Mouse (Mus musculus) kidney, postnatal 4 days (tissue): ENCODE measurements at regions not wholly inside any gene's neighbourhood (a gene's known extent, or its start where the extent isn't known, plus 50 kb on each side); places are given as distances from the start of the nearest gene placed in this dataset.

Source experiments
- DNase-seq, 2 experiments: peaks; one replicate each; pipeline ENCODE4 v3.0.0; 2021; ENCODE audit warnings: mixed read lengths in 2 of 2

DNA sequence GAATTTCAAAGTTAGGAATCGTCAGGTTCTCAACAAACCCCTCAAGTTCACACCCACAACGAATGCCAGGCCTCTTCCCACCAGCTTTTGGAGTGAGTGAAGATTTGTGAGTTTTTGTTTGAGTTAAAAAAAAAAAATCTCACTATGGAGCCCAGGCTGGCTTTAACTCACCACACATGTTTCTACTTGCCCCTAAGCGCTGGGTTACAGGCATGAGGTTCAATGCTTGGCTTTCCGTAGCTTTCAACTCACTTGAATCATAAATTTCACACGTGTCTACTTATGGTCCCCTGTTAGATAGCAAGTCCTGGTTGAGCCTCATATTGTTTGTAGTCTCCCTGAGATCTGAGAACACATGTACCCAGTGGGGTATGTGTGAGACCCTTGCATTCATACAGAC is 122.8 kb upstream of the Efna5 start:
- no peak for DNase-seq

DNA sequence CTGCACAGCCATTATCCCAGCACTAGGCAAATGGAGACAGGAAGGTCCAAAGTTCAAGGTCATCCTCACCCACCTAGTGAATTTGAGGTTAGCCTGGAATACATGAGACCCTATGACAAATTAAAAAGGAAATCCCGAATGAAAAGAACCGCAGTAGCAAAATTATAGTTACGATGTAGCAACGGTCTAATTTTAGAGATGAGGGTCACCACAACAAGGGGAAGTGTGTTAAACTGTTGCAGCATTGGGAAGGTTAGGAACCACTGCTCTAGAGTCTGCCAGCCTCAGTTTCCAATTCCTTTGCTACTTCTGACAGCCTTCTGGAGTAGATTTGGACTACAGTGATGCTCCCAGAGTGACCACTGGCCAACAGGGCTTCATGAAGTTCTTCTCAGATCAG is 121.6 kb upstream of the Efna5 start:
- DNase-seq, result no peak

DNA sequence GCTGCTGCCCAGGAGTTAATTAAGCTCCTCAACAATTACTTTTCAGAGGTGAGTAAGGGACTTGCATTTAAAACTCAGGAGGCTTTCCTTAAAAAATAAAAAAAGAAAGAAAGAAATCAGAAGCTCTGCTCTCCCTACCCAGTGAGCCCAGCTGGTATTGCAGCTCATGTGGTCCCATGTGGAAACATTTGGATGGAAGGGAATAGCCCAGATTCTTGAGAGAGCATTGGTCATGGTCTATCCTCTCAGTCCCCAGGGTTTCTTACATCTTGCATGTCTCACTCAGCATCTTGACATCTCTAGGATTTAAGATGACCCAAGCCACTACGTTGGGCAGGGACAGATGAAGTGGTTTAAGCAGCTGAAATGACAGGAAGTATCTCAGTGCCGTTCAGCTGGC is 120.8 kb upstream of the Efna5 start:
- no peak for DNase-seq

DNA sequence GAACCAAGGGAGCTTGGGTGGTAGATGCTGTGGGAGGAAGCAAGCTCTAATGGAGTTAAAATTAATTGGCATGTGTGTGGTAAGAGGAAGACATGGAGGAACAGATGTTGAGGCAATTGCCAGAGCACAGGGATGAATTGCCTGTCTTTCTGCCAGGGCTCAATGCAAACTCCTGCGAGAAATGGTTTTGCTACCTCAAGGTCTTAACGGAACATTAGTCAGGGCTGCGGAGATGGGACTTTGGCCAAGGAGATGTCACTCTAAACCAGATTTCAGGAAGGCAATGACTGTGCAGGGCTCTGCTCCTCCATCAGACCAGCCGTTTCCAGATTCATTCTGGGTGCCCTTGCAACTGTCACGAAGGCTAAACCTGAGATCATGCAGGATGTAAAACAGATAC is 116.6 kb upstream of the Efna5 start:
- no peak for DNase-seq

DNA sequence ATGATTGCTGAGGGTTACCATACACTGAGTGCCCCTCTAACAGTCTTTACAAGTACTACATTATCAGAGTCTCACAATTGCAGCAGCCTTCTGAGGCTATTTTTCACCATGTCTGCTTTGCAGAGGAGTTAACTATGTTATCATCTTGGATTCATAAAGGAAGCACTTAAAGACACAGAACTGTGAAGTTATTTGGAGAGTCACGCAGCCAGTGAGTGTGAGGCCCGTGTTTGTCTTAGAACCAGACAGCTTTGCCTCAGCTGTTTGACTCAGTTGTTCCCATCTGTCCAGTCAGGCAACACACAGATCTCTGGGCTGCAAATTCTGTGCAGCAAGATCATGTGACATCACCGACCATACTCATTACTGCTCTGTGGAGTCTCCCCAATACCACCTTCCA is 114.2 kb upstream of the Efna5 start:
- DNase-seq, result no peak

DNA sequence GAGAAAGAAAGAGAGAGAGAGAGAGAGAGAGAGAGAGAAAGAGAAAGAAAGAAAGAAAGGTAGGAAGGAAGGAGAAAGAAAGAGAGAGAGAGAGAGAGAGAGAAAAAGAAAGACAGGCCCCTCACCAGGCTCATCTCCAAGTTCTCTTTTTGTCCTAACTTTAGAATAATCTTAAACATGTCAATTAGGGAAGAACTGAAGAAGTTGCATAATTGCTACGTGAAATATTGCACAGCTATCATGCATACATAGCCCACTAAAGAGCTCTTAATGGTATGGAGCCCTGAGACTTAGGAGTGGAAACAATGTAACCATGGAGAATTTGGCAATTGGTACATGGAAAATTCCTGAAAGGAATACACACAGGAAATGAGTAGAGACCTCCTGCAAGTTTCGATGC is 111.9 kb upstream of the Efna5 start:
- no peak for DNase-seq

DNA sequence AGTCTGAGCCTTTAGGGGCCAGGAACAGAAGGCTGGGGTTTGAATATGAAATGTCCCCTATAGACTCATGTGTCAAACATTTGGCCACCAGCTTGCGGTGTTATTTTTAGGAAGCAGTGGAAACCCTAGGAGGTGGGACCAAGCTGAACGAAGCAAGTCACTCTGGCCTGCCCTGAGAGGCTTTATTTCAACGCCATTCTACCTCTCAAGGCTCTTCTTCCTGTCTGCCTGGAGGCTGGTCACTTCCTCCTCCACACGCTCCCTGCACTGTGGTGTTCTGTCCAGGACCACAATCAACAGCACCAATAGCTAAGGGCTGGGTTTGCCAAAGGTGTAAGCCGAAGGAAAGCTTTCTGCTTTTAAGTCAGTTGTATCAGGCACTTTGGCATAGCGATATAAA is 105.2 kb upstream of the Efna5 start:
- no peak for DNase-seq

DNA sequence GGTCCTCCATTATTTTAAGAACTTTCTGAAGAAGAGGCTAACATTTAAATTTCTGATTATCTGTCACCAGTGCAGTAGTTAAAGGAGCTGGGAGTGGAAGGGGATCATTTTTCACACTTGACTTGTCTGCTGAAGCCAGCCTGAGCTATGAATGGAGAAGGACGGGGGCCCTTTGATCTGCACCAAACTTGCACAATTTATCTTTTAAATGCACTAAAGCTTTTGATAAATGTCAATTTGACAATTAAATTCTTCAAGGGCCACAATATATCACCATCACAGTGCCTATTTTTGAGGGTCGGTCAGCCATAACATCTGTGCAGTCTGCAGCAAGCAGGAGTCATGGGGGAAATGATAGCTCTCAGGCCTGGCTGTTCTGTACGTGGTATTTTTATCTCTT is 99.2 kb upstream of the Efna5 start:
- no peak for DNase-seq

DNA sequence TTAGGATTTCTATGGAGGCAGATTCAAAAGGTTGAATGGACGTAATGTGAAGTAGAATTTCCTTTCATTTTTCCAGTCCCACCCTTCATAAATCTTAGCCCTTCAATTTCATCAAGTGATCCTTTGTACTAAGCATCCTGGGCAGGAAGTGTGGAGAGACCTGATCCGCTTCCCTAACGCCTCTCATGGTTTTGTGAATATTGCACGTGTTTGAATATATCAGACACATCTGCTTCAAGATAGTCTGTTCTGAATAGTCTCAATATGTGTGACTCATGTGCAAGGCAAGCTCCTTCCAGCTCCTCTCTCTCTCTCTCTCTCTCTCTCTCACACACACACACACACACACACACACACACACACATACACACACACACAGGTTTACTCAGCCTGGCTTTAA is 96.4 kb upstream of the Efna5 start:
- DNase-seq, result no peak

DNA sequence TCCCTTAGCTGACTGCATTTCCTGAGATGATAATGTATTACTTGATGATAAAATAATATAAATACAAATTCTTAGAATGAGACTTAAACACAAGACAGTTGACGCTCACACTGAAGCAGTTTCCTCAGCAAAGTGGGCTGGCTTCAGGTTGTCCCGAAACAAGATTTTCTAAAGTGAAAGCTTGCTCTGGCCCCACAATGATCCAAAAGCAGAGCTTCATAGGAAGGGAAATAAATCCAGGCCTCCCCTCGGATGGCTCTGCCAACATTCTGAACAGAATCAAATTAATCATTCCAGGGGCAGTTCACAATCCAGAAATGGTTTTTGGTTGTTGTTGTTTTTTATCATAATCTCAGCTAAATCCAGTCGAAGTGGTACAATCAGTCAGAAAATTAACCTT is 96.0 kb upstream of the Efna5 start:
- DNase-seq, result no peak

DNA sequence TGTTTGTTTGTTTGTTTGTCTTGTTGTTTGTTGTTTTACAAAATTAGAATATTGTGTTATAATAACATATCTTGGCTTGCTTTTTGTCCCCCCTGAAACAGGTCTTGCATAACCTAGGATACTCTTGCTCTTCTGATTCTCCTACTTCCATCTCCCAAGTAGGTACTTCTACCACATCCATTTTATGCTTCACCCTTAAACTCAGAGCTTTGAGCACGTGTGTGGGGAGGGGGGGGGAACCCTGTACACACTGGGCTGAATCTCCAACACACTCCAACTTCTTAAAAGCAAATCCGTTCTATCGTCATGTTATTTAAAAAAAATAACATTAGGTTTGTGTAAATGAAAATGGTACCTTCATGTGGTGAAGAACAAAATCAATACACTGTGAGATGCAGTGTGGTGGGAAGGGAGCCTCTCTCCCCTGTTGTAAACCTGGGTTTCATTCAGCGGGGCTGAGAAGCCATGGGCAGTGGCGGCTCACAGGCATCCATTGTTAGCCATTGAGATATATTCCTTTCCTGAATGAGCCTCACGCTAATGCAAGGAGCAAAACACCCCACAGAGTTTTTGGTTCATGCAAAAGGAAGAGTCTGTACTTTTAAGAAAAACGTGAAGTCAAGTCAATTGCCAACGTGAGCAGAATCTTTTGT is 93.6 kb upstream of the Efna5 start:
- no peak for DNase-seq

DNA sequence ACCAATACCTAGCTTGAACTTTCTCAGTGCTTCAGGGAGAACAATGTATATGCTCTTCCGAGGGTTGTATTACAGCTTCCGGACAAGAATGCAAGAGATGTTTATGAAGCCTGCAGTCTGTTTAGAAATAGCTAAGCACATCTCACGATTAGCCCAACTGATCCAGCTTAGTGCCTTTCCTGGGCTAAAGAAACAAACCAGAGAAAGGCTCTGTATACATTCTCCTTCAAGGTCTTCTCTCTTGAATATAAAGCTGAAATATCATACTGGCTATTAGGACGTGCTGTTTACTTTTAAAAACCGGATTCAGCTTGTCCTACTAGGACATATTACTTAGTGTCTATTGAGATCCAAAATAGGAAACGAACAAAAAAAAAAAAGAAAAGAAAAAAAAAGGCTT is 87.9 kb upstream of the Efna5 start:
- no peak for DNase-seq

DNA sequence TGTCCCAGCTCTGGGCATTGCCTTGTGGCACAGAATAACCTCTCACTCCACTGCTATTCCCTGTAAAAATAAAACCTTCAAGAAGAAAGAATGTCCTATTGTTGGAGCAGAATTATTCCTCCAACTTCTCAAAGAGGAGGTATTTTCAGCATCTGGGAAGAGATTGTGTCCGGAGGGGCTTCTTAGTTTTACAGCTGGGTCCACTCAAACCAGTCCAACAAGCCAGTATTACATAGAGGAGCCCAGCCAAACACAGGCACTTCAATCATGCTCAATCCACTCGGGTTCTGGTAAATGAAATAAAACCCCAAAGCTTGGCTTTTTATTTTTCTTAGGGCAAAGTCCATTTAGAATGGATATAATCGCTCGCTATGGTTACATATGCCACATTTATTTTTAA is 82.7 kb upstream of the Efna5 start:
- DNase-seq, result no peak

DNA sequence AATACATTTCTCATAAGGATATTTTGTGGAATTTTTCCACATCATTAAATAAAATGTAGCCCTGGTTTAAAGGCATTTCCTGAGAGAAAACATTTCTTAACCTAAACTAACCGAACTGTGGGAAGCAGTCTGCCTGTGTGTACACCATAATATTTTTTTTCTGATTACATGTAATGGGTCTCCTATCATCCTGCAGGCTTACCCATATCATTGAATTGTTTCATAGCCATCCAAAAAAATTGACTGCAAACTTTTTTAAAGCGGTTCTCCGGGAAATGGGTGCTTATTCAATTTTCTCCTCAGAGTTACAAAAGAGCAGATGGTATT is 81.1 kb upstream of the Efna5 start:
- DNase-seq, result no peak

DNA sequence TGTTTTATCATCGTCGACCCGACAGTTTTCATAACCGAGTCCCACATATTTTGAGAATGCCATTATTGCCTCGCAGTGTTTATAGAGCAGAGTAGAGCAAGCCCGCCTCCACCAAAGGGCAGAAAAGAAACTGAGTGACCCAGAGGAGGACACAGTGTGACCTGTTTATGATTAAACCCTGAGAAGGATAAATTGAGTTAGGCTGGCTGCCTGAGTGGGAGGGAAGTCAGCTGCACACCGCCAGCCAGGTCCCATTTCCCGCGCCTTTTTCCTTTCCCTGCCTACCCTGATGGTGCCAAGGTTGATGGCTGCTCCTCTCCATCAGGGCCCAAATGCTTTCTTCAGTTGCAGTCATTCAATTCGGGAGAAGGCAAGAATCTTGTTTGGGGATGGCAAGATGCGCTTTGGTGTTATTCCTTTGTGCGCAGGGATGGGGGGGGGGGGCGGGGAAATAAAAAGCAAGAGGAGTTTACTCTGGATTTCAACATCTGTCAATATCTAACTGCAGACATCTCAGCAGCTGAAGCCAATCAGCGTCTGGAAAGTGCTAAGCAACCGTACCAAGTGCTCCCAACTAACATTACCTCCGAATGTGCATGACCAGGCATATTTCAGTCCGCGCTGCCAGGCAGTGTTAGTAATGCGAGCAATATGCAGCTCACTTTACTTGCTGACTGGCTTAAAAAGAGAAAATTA is 80.6 kb upstream of the Efna5 start:
- peak; percentile 26 to 35 for DNase-seq

DNA sequence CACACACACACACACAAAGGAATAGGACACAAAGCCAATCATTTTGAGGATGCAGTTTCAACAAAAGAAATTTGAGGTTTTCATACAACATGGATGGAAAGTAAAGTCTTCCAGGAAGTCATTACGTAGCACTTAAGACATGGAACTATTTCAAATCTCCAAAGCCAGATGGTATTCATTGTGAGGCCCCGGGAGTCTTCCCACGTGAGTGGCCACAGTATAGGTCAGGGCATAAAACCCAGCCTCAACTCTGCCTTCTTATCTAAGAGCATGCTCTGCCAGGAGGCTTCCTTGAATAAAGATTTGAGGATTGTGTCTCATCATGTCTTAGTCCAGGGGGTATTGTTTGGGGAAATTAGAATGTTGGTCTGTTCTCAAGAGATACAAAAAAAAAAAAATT is 78.0 kb upstream of the Efna5 start:
- DNase-seq, result no peak

DNA sequence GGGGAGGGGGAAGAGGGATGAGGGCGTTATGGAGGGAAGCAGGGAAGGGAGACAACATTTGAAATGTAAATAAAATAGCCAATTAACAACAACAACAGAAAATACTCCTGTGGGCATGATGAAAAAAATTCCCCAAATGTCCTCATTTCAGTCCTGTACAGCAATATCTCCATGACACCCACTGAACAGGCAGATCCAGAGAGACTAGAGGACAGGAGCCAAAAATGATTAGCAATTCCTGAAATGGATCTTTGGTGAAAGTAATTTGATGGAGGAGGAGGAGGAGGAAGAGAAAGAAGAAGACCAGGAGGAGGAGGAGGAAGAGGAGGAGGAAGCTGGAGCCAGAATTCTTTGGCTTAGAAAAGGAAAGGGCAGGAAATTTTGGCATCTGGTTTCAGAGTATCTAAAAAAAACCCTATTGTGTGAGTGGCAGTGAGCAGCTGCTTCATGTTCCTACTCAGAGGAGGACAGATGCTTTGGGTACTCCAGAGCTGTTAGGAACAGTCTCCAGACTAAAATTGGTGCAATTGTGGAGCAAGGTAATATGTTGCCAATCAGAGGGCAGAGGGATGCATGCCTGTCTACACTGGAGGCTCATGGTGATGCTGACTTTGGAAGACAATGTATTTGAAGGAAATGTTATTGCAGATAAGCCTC is 66.5 kb upstream of the Efna5 start:
- DNase-seq, result no peak

DNA sequence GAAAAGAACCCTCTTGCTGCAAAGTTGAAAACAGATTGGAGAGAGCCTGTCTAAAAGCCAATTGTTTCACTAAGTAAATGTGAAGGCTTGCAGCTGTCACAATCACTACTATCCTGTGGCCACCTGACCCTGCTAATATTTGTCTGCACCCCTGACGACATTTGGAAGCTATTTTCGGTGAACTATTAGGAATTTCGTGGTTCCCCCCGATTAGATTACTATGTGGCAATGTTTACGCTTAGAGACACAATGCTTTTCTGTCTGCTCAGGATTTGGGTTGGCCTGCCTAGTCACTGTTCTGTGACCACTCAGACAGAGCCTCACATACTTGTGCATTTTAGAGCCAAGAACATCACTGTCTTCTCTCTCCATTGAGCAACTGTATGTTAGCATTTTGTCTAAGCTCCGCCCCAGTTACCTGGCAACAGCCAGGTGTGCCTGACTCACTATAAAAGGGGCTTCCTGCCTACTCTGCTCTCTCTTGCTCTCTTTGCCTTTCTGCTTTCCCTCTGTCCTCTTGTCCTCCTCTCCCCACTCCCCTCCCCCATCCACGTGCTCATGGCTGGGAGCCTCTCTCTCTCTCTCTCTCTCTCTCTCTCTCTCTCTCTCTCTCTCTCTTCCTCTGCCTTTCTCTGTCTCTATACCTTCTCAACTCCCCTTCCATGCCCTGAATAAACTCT is 59.6 kb upstream of the Efna5 start:
- peak in 1 of 2 experiments; percentile 13 for DNase-seq

DNA sequence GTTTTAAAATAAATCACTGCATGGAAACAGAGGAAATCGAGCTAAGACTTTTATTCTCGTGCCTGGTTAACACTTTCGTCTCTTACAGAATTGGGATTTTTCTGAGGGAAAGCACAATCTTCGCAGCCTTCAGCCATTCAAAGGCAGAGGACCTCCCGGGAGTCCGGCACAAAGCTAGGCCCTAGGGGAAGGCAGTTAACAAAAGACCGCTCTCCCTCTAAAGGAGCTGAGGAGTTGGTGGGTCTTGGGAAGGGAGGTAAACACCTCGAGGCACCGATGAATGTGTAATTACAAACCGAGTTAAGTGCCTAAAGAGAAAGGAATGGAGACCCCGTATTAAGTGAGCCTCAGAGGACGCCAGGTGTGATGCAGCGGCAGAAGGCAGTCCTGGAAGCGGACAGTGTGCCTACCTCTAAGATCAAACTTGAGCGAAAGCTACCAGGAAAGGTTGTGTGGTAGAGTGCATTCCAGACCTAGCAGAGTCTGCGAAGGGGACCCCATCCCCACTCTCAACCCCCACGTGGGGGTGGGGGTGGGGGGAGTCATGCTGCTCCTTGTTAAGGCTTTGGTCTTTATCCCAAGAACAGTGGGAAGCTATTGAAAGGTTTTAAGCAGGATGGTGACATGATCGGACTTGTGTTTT is 58.9 kb upstream of the Efna5 start:
- peak in 1 of 2 experiments; percentile 11 for DNase-seq

DNA sequence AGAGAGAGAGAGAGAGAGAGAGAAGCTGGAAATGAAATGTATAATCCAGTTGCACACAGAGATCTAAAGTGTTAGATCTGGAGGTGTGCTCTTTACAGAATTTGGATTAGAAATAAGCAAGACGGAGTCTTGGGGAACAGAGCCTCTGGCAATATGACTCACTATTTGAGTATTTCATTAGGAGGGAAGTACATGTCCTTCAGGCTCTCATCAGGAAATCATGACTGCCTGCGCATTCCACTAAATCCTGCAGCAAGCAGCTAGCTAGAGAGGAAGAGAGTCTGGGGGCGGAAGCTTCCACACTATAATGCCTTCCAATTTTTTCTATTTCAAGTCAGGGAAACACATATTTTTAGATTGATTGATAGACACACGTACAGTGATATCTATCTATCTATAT is 58.1 kb upstream of the Efna5 start:
- peak in 1 of 2 experiments; percentile 17 for DNase-seq
